ENCODE assay signal across 8 mouse cellular contexts in genomic region chr17:73067423-73067822, GRCm38 (mm10). TPM values are rescaled to one million over a fixed set of nuclear protein-coding genes. Genes with fewer than 3 reads are reported as not detected.
A peak's percentile ranks its signal among the peaks of the same experiment; 100 is the strongest.
DNase-seq lines count a peak whose midpoint lies in the region; ATAC-seq lines count a peak whose summit lies in the region.
"Had no signal": no experiment of that assay in that cellular context is flagged by ENCODE, and none has a peak within 500 bp of the region (broad histone marks: within the 10 kb centered on the region; RNA-seq: fewer than 3 reads in every experiment).

No protein-coding gene starts in this region.

- 23% methylated on average over 11 of the region's 11 CpGs for WGBS in neural tube, embryonic 13.5 days

- H3K36me3 ChIP-seq in neural tube, embryonic 13.5 days, result no peaks in the 10 kb centered on the region

- H3K9ac ChIP-seq in neural tube, embryonic 13.5 days, result no peak overlapping the region

- H3K9me3 ChIP-seq in neural tube, embryonic 13.5 days, result no peaks in the 10 kb centered on the region

- H3K27me3 ChIP-seq in neural tube, embryonic 13.5 days, result no peaks in the 10 kb centered on the region

- peak; percentile 43 for DNase-seq in thymus, postnatal 14 days
- no peak for DNase-seq in thymus, postnatal 0 days (ENCODE audit: low spot score)
- peak; percentile 66 for DNase-seq in embryo, embryonic 11 days
- DNase-seq in liver, result peak; percentile 40
- no peak for DNase-seq in testis, postnatal 14 days (ENCODE audit: low spot score)

- peak overlapping the region; percentile 28; the same call in 1 of the 2 replicates for H3K27ac ChIP-seq in neural tube, embryonic 13.5 days (replicated peaks)
- H3K27ac ChIP-seq: left cerebral cortex, adult 2 months had no signal

- ATAC-seq in hematopoietic stem cell, adult 5-6 weeks (replicated peaks in 1 of 2; ENCODE audit: insufficient read depth in 1 of 2, low FRiP score in 2 of 2, low TSS enrichment in 1 of 2, low read depth in 1 of 2, poor library complexity in 2 of 2, severe bottlenecking in 2 of 2), result peak; percentile 39 to 70; a peak in 3 of 4 replicates
- ATAC-seq in neural tube, embryonic 13.5 days (ENCODE audit: low read depth), result no peak

- peaks cover 30% of the 10 kb centered on the region for H3K4me1 ChIP-seq in neural tube, embryonic 13.5 days (replicated peaks)

- no peak overlapping the region for H3K4me3 ChIP-seq in neural tube, embryonic 13.5 days
- H3K4me3 ChIP-seq: left cerebral cortex, adult 2 months had no signal

- H3K4me2 ChIP-seq in neural tube, embryonic 13.5 days, result no peak overlapping the region

RNA-seq across cellular contexts. Expression of gene Lclat1, which starts 40.4 kb away (rescaled TPM):
- 4.5 and 5.4 TPM in 2 replicates for polyA plus RNA-seq in thymus, postnatal 0 days (2015; fragmentation: Nextera tagmentation; extraction: Ambion mirVana)
- 7.1 and 9.8 TPM in 2 replicates for total RNA-seq in hematopoietic stem cell, adult 5-6 weeks (2017)
- polyA plus RNA-seq in neural tube, embryonic 13.5 days (2015; fragmentation: Nextera tagmentation; extraction: Ambion mirVana), result 10.9 and 15.5 TPM in 2 replicates

Comparison
In these comparisons a context has a peak if more than half of its experiments do, and no peak if none do; other contexts are left out.
1. DNase-seq: peak in thymus, postnatal 14 days (single experiment), embryo, embryonic 11 days (single experiment) and liver (single experiment); none in thymus, postnatal 0 days (single experiment) and testis, postnatal 14 days (single experiment).